Mouse (Mus musculus) liver, embryonic 14.5 days (tissue): Measurements from ENCODE around the gene Eif4e2. TPM values are rescaled to one million over a fixed set of nuclear protein-coding genes. Genes with fewer than 3 reads are reported as not detected.

Experiments used
- ATAC-seq: fragments of 200-750 bp; cut with Nextera tagmentation; 2 replicates; pipeline ENCODE4 v1.8.0; 2017; ENCODE audit warnings: moderate number of reproducible peaks, mild to moderate bottlenecking, moderate library complexity; ENCODE audit not compliant: insufficient read depth
- DNase-seq, 3 experiments: peaks; one replicate each; pipeline ENCODE4 v3.0.0-alpha.2; 2012 to 2013; ENCODE audit warnings: low read depth in 3 of 3, low spot score in 3 of 3
- H3K27ac ChIP-seq: fragments of 300-500 bp; sonication (generic); 2 replicates; pipeline ENCODE4 v1.5.1; 2014; ENCODE audit warnings: moderate library complexity, mild to moderate bottlenecking, control low read depth, inconsistent platforms
- H3K27me3 ChIP-seq: fragments of 300-500 bp; sonication (generic); 2 replicates; pipeline ENCODE4 v1.6.1; 2014; ENCODE audit warnings: mild to moderate bottlenecking, low read length, moderate library complexity; ENCODE audit not compliant: control insufficient read depth, insufficient read depth
- H3K36me3 ChIP-seq: fragments of 300-500 bp; sonication (generic); replicated peaks from 2 replicates; pipeline ENCODE4 v1.6.1; 2014; ENCODE audit warnings: low read depth; ENCODE audit not compliant: control insufficient read depth, insufficient read depth
- H3K4me1 ChIP-seq, 2 experiments: fragments of 200-500 bp in 1 of 2; fragments of 300-500 bp in 1 of 2; sonication (generic) in 1 of 2; replicated peaks; 2 replicates each; pipeline ENCODE4 v1.6.1; 2012 to 2014; ENCODE audit warnings: antibody characterized with exemption in 1 of 2, inconsistent platforms in 1 of 2, low read length in 1 of 2; ENCODE audit not compliant: control insufficient read depth in 2 of 2, insufficient read depth in 2 of 2
- H3K4me2 ChIP-seq: fragments of 300-500 bp; sonication (generic); 2 replicates; pipeline ENCODE4 v1.6.1; 2014; ENCODE audit warnings: low read depth, mild to moderate bottlenecking, control low read depth, moderate library complexity
- H3K4me3 ChIP-seq, 2 experiments: fragments of 200-500 bp in 1 of 2; fragments of 300-500 bp in 1 of 2; sonication (generic) in 1 of 2; 2 replicates each; pipeline ENCODE4 v1.5.1; 2012 to 2014; ENCODE audit warnings: low read depth in 2 of 2, low read length in 2 of 2, mild to moderate bottlenecking in 2 of 2, control low read depth in 1 of 2, inconsistent platforms in 1 of 2, moderate library complexity in 1 of 2; ENCODE audit not compliant: insufficient read depth in 1 of 2
- H3K9ac ChIP-seq: fragments of 300-500 bp; sonication (generic); replicated peaks from 2 replicates; pipeline ENCODE4 v1.6.1; 2014; ENCODE audit warnings: mild to moderate bottlenecking, control low read depth, moderate library complexity
- H3K9me3 ChIP-seq: fragments of 300-500 bp; sonication (generic); 2 replicates; pipeline ENCODE4 v1.6.1; 2016; ENCODE audit warnings: low read length, mixed read lengths; ENCODE audit not compliant: control insufficient read depth
- CTCF ChIP-seq: IDR thresholded peaks from 2 replicates; pipeline ENCODE4 v1.5.1; 2016; ENCODE audit warnings: antibody characterized with exemption, low read depth, control low read depth
- EP300 ChIP-seq: IDR thresholded peaks from 2 replicates; pipeline ENCODE4 v1.6.1; 2016; ENCODE audit warnings: antibody characterized with exemption, low read depth
- WGBS: fragments of 180-500 bp; shearing (Covaris S2); extraction: QIAGEN DNeasy Blood & Tissue Kit; methylation state at CpG from one replicate; pipeline ENCODE4 v1.1.7; 2014; ENCODE audit not compliant: insufficient replicate concordance; 5-methylcytosine and 5-hydroxymethylcytosine counted together
- polyA plus RNA-seq, 2 experiments: library from polyadenylated mRNA; depleted of rRNA in 1 of 2; stranded (reverse) in 1 of 2; unstranded in 1 of 2; fragments of >200 nt; fragmentation: Nextera tagmentation in 1 of 2; extraction: Ambion mirVana in 1 of 2; gene quantifications; 2 replicates each; pipeline versions ENCODE4 v1.2.1 to v1.2.3; 2012 to 2014

Eif4e2 gene
- polyA plus RNA-seq, 2 experiments: 34.8 to 54.9 TPM

GRCm38 (mm10) chr1:87203779-87204178 is 9.9 kb upstream of the Eif4e2 start:
- no peak for TF ChIP-seq EP300
- no peak for TF ChIP-seq CTCF
- no peak overlapping the region for H3K9ac ChIP-seq
- DNase-seq (no peak), ATAC-seq (no peak)
- H3K9me3 ChIP-seq: no peaks in the 10 kb centered on the region
- no peak overlapping the region for H3K27ac ChIP-seq
- 48% methylated on average over 5 of the region's 5 CpGs for WGBS
- H3K36me3 ChIP-seq: no peaks in the 10 kb centered on the region
- no peaks in the 10 kb centered on the region for H3K4me1 ChIP-seq
- peaks cover 7% of the 10 kb centered on the region for H3K27me3 ChIP-seq
- H3K4me2 ChIP-seq: no peak overlapping the region
- H3K4me3 ChIP-seq: no peak overlapping the region

GRCm38 (mm10) chr1:87204465-87204864 is 9.2 kb upstream of the Eif4e2 start, which contains the start of gene Chrng:
Gene Chrng, plus strand, starts transcription at chr1:87204657.
- ATAC-seq (no peak), DNase-seq (no peak)
- H3K36me3 ChIP-seq: no peaks in the 10 kb centered on the region
- no peaks in the 10 kb centered on the region for H3K4me1 ChIP-seq
- H3K27me3 ChIP-seq: peaks cover 7% of the 10 kb centered on the region
- no peak within 1 kb of the TSS for H3K4me3 ChIP-seq
- TF ChIP-seq CTCF (no peak), EP300 (no peak)
- WGBS: 61% methylated on average over 7 of the region's 7 CpGs
- H3K4me2 ChIP-seq: no peak within 1 kb of the TSS
- no peak within 1 kb of the TSS for H3K9ac ChIP-seq
- no peaks in the 10 kb centered on the region for H3K9me3 ChIP-seq
- no peak within 1 kb of the TSS for H3K27ac ChIP-seq

- H3K9me3 ChIP-seq: no peaks in the 10 kb centered on the region
- WGBS: 36% methylated on average over 6 of the region's 6 CpGs
- peaks cover 7% of the 10 kb centered on the region for H3K27me3 ChIP-seq
- H3K36me3 ChIP-seq: no peaks in the 10 kb centered on the region
- DNase-seq: no peak
- H3K4me3 ChIP-seq: no peak overlapping the region
- H3K9ac ChIP-seq: no peak overlapping the region
- H3K27ac ChIP-seq: no peak overlapping the region
- H3K4me2 ChIP-seq: no peak overlapping the region
- TF ChIP-seq CTCF: no peak
- no peak for TF ChIP-seq EP300
- no peaks in the 10 kb centered on the region for H3K4me1 ChIP-seq
- no peak for ATAC-seq
Measured at GRCm38 (mm10) chr1:87205038-87205437, 8.7 kb upstream of the Eif4e2 start.

GRCm38 (mm10) chr1:87205502-87205901 is 8.2 kb upstream of the Eif4e2 start:
- Histone ChIP-seq H3K27ac (no peak overlapping the region), H3K36me3 (no peaks in the 10 kb centered on the region), H3K9me3 (no peaks in the 10 kb centered on the region), H3K4me1 (no peaks in the 10 kb centered on the region), H3K27me3 (peaks cover 7% of the 10 kb centered on the region), H3K4me3 (no peak overlapping the region), H3K9ac (no peak overlapping the region), H3K4me2 (no peak overlapping the region)
- ATAC-seq (no peak), DNase-seq (no peak)
- WGBS: 40% methylated on average over 3 of the region's 3 CpGs
- TF ChIP-seq EP300 (no peak), CTCF (no peak)

GRCm38 (mm10) chr1:87206339-87206738 is 7.4 kb upstream of the Eif4e2 start:
- no peak overlapping the region for H3K4me3 ChIP-seq
- peak; percentile 51 for TF ChIP-seq CTCF
- no peak for TF ChIP-seq EP300
- no peak overlapping the region for H3K4me2 ChIP-seq
- H3K9me3 ChIP-seq: no peaks in the 10 kb centered on the region
- ATAC-seq: no peak
- 21% methylated on average over 17 of the region's 17 CpGs for WGBS
- H3K9ac ChIP-seq: no peak overlapping the region
- no peak for DNase-seq
- no peaks in the 10 kb centered on the region for H3K36me3 ChIP-seq
- peaks cover 7% of the 10 kb centered on the region for H3K27me3 ChIP-seq
- no peaks in the 10 kb centered on the region for H3K4me1 ChIP-seq
- no peak overlapping the region for H3K27ac ChIP-seq
